Mouse (Mus musculus) kidney, embryonic 14.5 days (tissue): ENCODE results near the gene Nol11. TPM values are rescaled to one million over a fixed set of nuclear protein-coding genes. Genes with fewer than 3 reads are reported as not detected.

Experiments used
- ATAC-seq: fragments of 200-750 bp; cut with Nextera tagmentation; 2 replicates; pipeline ENCODE4 v1.8.0; 2017; ENCODE audit warnings: moderate number of reproducible peaks, mild to moderate bottlenecking, moderate TSS enrichment, moderate library complexity; ENCODE audit not compliant: low FRiP score, low TSS enrichment
- H3K27ac ChIP-seq: fragments of 300-500 bp; sonication (generic); 2 replicates; pipeline ENCODE4 v1.5.1; 2014; ENCODE audit warnings: low read depth, mild to moderate bottlenecking, low read length, moderate library complexity, mixed read lengths
- H3K27me3 ChIP-seq: fragments of 300-500 bp; sonication (generic); 2 replicates; pipeline ENCODE4 v1.6.1; 2014; ENCODE audit warnings: mild to moderate bottlenecking, low read length; ENCODE audit not compliant: control insufficient read depth, insufficient read depth
- H3K36me3 ChIP-seq: fragments of 300-500 bp; sonication (generic); 2 replicates; pipeline ENCODE4 v1.6.1; 2014; ENCODE audit warnings: low read length, mixed read lengths; ENCODE audit not compliant: control insufficient read depth, insufficient read depth
- H3K4me1 ChIP-seq: fragments of 300-500 bp; sonication (generic); 2 replicates; pipeline ENCODE4 v1.6.1; 2014; ENCODE audit warnings: low read length, mixed read lengths; ENCODE audit not compliant: control insufficient read depth, insufficient read depth
- H3K4me2 ChIP-seq: fragments of 300-500 bp; sonication (generic); replicated peaks from 2 replicates; pipeline ENCODE4 v1.6.1; 2014; ENCODE audit warnings: low read depth, mild to moderate bottlenecking, low read length
- H3K4me3 ChIP-seq: fragments of 300-500 bp; sonication (generic); 2 replicates; pipeline ENCODE4 v1.5.1; 2014; ENCODE audit warnings: mild to moderate bottlenecking, low read length
- H3K9ac ChIP-seq: fragments of 300-500 bp; sonication (generic); 2 replicates; pipeline ENCODE4 v1.6.1; 2014; ENCODE audit warnings: low read depth, mild to moderate bottlenecking, low read length, moderate library complexity
- H3K9me3 ChIP-seq: fragments of 300-500 bp; sonication (generic); 2 replicates; pipeline ENCODE4 v1.6.1; 2016; ENCODE audit warnings: low read length; ENCODE audit not compliant: control insufficient read depth
- WGBS: fragments of 180-500 bp; shearing (Covaris S2); extraction: QIAGEN DNeasy Blood & Tissue Kit; methylation state at CpG from one replicate; pipeline ENCODE4 v1.1.7; 2014; 5-methylcytosine and 5-hydroxymethylcytosine counted together
- polyA plus RNA-seq: library from polyadenylated mRNA; unstranded; fragments of >200 nt; fragmentation: Nextera tagmentation; extraction: Ambion mirVana; gene quantifications from 2 replicates; pipeline ENCODE4 v1.2.1, GENCODE M21; 2014

Nol11 gene
- polyA plus RNA-seq, 1 experiment from 2014 or later = 70.4 TPM

GRCm38 (mm10) chr11:107190376-107190775, 1.2 kb upstream of the Nol11 start:
- ATAC-seq = no peak
- H3K4me3 ChIP-seq = no peak overlapping the region
- H3K4me2 ChIP-seq = no peak overlapping the region
- H3K9ac ChIP-seq = no peak overlapping the region
- 81% methylated on average over 2 of the region's 2 CpGs for WGBS
- H3K36me3 ChIP-seq = peaks cover 10% of the 10 kb centered on the region
- no peaks in the 10 kb centered on the region for H3K27me3 ChIP-seq
- H3K4me1 ChIP-seq = peaks cover 5% of the 10 kb centered on the region; the same call in 1 of the 2 replicates
- H3K27ac ChIP-seq = no peak overlapping the region
- H3K9me3 ChIP-seq = no peaks in the 10 kb centered on the region

GRCm38 (mm10) chr11:107183777-107184176, 5.4 kb downstream of the Nol11 start:
- ATAC-seq = no peak

GRCm38 (mm10) chr11:107161215-107161614, 28.0 kb downstream of the Nol11 start:
- Histone ChIP-seq H3K9ac (no peak overlapping the region), H3K36me3 (peaks cover 5% of the 10 kb centered on the region), H3K27ac (no peak overlapping the region), H3K27me3 (no peaks in the 10 kb centered on the region), H3K4me1 (no peaks in the 10 kb centered on the region), H3K9me3 (no peaks in the 10 kb centered on the region), H3K4me2 (no peak overlapping the region), H3K4me3 (no peak overlapping the region)
- no peak for ATAC-seq
- WGBS = 81% methylated on average over 4 of the region's 4 CpGs

More at GRCm38 (mm10) chr11:107183777-107184176, 5.4 kb downstream of the Nol11 start:
- Histone ChIP-seq H3K27me3 (no peaks in the 10 kb centered on the region), H3K4me2 (no peak overlapping the region), H3K9ac (no peak overlapping the region), H3K9me3 (no peaks in the 10 kb centered on the region), H3K4me1 (peaks cover 5% of the 10 kb centered on the region; the same call in 1 of the 2 replicates), H3K4me3 (no peak overlapping the region), H3K27ac (no peak overlapping the region), H3K36me3 (peaks cover 70% of the 10 kb centered on the region)
- WGBS = 91% methylated on average over 8 of the region's 8 CpGs

GRCm38 (mm10) chr11:107159034-107159433, 30.1 kb downstream of the Nol11 start:
- H3K27ac ChIP-seq = no peak overlapping the region
- no peak overlapping the region for H3K4me2 ChIP-seq
- H3K36me3 ChIP-seq = no peaks in the 10 kb centered on the region
- no peaks in the 10 kb centered on the region for H3K27me3 ChIP-seq
- H3K9me3 ChIP-seq = no peaks in the 10 kb centered on the region
- H3K9ac ChIP-seq = no peak overlapping the region
- H3K4me1 ChIP-seq = no peaks in the 10 kb centered on the region
- WGBS = 46% methylated on average over 1 of the region's 1 CpGs
- no peak overlapping the region for H3K4me3 ChIP-seq
- no peak for ATAC-seq

- Histone ChIP-seq H3K36me3 (no peaks in the 10 kb centered on the region), H3K9ac (no peak overlapping the region), H3K27me3 (no peaks in the 10 kb centered on the region), H3K4me3 (no peak overlapping the region), H3K27ac (no peak overlapping the region), H3K9me3 (no peaks in the 10 kb centered on the region), H3K4me1 (no peaks in the 10 kb centered on the region), H3K4me2 (no peak overlapping the region)
- 45% methylated on average over 5 of the region's 5 CpGs for WGBS
- ATAC-seq = no peak
Observed at GRCm38 (mm10) chr11:107156977-107157642, 32.1 kb downstream of the Nol11 start.

- no peak for ATAC-seq
- Histone ChIP-seq H3K27me3 (no peaks in the 10 kb centered on the region), H3K9me3 (no peaks in the 10 kb centered on the region), H3K9ac (no peak overlapping the region), H3K4me2 (no peak overlapping the region), H3K4me1 (no peaks in the 10 kb centered on the region), H3K36me3 (no peaks in the 10 kb centered on the region), H3K4me3 (no peak overlapping the region), H3K27ac (no peak overlapping the region)
- 89% methylated on average over 5 of the region's 5 CpGs for WGBS
Observed at GRCm38 (mm10) chr11:107155292-107155691, 33.9 kb downstream of the Nol11 start.

- ATAC-seq = no peak
- no peaks in the 10 kb centered on the region for H3K27me3 ChIP-seq
- H3K4me2 ChIP-seq = no peak overlapping the region
- no peak overlapping the region for H3K4me3 ChIP-seq
- no peak overlapping the region for H3K9ac ChIP-seq
- no peaks in the 10 kb centered on the region for H3K4me1 ChIP-seq
- 80% methylated on average over 7 of the region's 7 CpGs for WGBS
- no peaks in the 10 kb centered on the region for H3K9me3 ChIP-seq
- H3K36me3 ChIP-seq = no peaks in the 10 kb centered on the region
- H3K27ac ChIP-seq = no peak overlapping the region
Observed at GRCm38 (mm10) chr11:107154431-107154830, 34.8 kb downstream of the Nol11 start.

GRCm38 (mm10) chr11:107153645-107154044, 35.5 kb downstream of the Nol11 start:
- H3K4me1 ChIP-seq = no peaks in the 10 kb centered on the region
- H3K9ac ChIP-seq = no peak overlapping the region
- no peak overlapping the region for H3K27ac ChIP-seq
- 75% methylated on average over 5 of the region's 5 CpGs for WGBS
- H3K4me2 ChIP-seq = no peak overlapping the region
- H3K27me3 ChIP-seq = no peaks in the 10 kb centered on the region
- no peak for ATAC-seq
- H3K36me3 ChIP-seq = no peaks in the 10 kb centered on the region
- H3K9me3 ChIP-seq = no peaks in the 10 kb centered on the region
- no peak overlapping the region for H3K4me3 ChIP-seq

- no peak overlapping the region for H3K4me3 ChIP-seq
- no peak overlapping the region for H3K4me2 ChIP-seq
- no peak overlapping the region for H3K9ac ChIP-seq
- H3K36me3 ChIP-seq = no peaks in the 10 kb centered on the region
- no peaks in the 10 kb centered on the region for H3K4me1 ChIP-seq
- no peaks in the 10 kb centered on the region for H3K27me3 ChIP-seq
- H3K9me3 ChIP-seq = no peaks in the 10 kb centered on the region
- no peak for ATAC-seq
- 70% methylated on average over 7 of the region's 7 CpGs for WGBS
- no peak overlapping the region for H3K27ac ChIP-seq
Observed at GRCm38 (mm10) chr11:107151809-107152208, 37.4 kb downstream of the Nol11 start.
